Mouse (Mus musculus) C2C12 (cell line): ENCODE measurements around the gene Akap6.

ENCODE experiments used
- CTCF ChIP-seq: IDR thresholded peaks from one replicate; pipeline ENCODE4 v1.5.1; 2011; ENCODE audit not compliant: control insufficient read depth, insufficient read depth, insufficient read length
- MYOD1 ChIP-seq: IDR thresholded peaks from one replicate; pipeline ENCODE4 v1.6.1; 2011; ENCODE audit warnings: low read depth; ENCODE audit not compliant: control insufficient read depth, insufficient read length
- USF1 ChIP-seq: IDR thresholded peaks from one replicate; pipeline ENCODE4 v1.6.1; 2011; ENCODE audit warnings: low read depth, mild to moderate bottlenecking, control low read depth, moderate library complexity

- no peak for TF ChIP-seq CTCF
- TF ChIP-seq USF1, result no peak
- peak; percentile 39 for TF ChIP-seq MYOD1
Observed at GRCm38 (mm10) chr12:52835291-52835742, 136.1 kb downstream of the Akap6 start.
